Mouse (Mus musculus): ENCODE data around the gene Rad21l. TPM values are rescaled to one million over a fixed set of nuclear protein-coding genes. Genes with fewer than 3 reads are reported as not detected.
A peak's percentile ranks its signal among the peaks of the same experiment; 100 is the strongest.

Rad21l gene
- polyA plus RNA-seq, 1 experiment from 2014 or later, result 0.28 TPM

GRCm38 (mm10) chr2:151682357-151682756 lies 14.0 kb upstream of the Rad21l start:
- Histone ChIP-seq H3K36me3 (ENCODE audit: control insufficient read depth, insufficient read depth, low read length) (no peaks in the 10 kb centered on the region), H3K4me2 (ENCODE audit: low read length) (no peak overlapping the region), H3K27me3 (replicated peaks; ENCODE audit: control insufficient read depth, insufficient read depth, low read length) (no peaks in the 10 kb centered on the region), H3K27ac (ENCODE audit: low read depth, low read length) (no peak overlapping the region), H3K4me1 (ENCODE audit: control insufficient read depth, insufficient read depth, low read depth, low read length) (no peaks in the 10 kb centered on the region), H3K4me3 (ENCODE audit: low read length) (no peak overlapping the region), H3K9ac (ENCODE audit: low read depth, low read length) (no peak overlapping the region), H3K9me3 (ENCODE audit: control insufficient read depth, low read length) (no peaks in the 10 kb centered on the region)
- ATAC-seq, result peak; percentile 90
- 40% methylated on average over 3 of the region's 3 CpGs for whole genome bisulfite sequencing

- no peak overlapping the region for H3K4me2 ChIP-seq (ENCODE audit: low read length)
- 63% methylated on average over 2 of the region's 2 CpGs for WGBS
- peak; percentile 72; the same call in 1 of the 2 replicates for ATAC-seq
- no peak overlapping the region for H3K9ac ChIP-seq (ENCODE audit: low read depth, low read length)
- no peaks in the 10 kb centered on the region for H3K27me3 ChIP-seq (replicated peaks; ENCODE audit: control insufficient read depth, insufficient read depth, low read length)
- no peaks in the 10 kb centered on the region for H3K4me1 ChIP-seq (ENCODE audit: control insufficient read depth, insufficient read depth, low read depth, low read length)
- H3K4me3 ChIP-seq (ENCODE audit: low read length), result no peak overlapping the region
- no peaks in the 10 kb centered on the region for H3K36me3 ChIP-seq (ENCODE audit: control insufficient read depth, insufficient read depth, low read length)
- H3K27ac ChIP-seq (ENCODE audit: low read depth, low read length), result no peak overlapping the region
- H3K9me3 ChIP-seq (ENCODE audit: control insufficient read depth, low read length), result no peaks in the 10 kb centered on the region
Measured at GRCm38 (mm10) chr2:151676234-151676633, 7.9 kb upstream of the Rad21l start.

GRCm38 (mm10) chr2:151670968-151671329 lies 2.6 kb upstream of the Rad21l start:
- WGBS, result 58% methylated on average over 1 of the region's 1 CpGs
- no peak; the same call in 1 of the 2 replicates for ATAC-seq

DNA sequence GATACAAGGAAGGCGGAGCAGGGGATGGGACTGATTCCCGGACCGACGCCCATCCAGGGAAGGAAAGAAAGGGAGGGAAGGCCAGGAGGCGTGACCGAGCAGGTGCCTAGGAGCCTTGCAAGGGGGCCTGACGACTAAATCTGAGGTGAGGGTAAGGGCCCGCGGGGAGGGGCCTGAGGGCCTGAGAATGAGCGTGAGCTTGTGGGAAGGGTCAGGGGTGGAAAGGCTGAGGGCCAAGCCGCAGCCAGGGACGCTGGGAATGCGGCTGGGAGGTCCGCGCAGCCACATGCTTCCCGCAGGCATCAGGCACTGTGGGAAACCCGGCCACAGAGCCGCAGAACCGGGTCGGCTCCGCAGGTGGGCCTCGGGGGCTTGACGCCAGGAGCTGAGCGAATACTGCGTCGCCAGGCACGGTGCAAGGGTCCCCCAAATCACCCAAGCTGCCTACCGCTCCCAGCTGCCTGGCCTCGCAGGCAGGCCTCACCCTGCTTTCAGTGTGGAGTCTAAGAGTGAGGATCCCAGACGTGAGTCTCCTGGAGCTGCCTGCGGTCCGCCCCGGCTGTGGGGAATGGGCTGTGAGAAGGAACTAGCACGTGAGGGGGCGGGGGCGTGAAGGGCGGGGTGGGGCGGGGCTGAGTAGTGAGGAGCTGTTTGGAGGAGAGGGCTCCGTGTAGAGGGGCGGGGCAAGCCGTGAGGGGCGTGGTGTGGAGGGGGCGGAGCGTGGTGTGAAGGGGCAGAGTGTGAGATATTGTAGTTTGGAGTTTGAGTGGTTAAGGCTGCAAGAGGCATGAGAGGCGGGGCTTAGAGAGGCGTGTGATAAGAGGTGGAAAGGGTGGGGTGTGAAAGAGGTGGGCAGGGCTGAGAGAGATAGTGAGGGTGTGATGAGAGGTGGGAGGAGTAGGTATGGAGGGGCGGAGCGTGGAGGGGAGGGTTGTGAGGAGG lies 2.0 kb upstream of the Rad21l start:
- no peaks in the 10 kb centered on the region for H3K4me1 ChIP-seq (ENCODE audit: control insufficient read depth, insufficient read depth, low read depth, low read length)
- H3K4me3 ChIP-seq (ENCODE audit: low read length), result peak overlapping the region; percentile 33
- H3K4me2 ChIP-seq (ENCODE audit: low read length), result peak overlapping the region; percentile 54
- no peaks in the 10 kb centered on the region for H3K27me3 ChIP-seq (replicated peaks; ENCODE audit: control insufficient read depth, insufficient read depth, low read length)
- no peak overlapping the region for H3K27ac ChIP-seq (ENCODE audit: low read depth, low read length)
- WGBS, result 34% methylated on average over 46 of the region's 48 CpGs
- H3K9me3 ChIP-seq (ENCODE audit: control insufficient read depth, low read length), result no peaks in the 10 kb centered on the region
- H3K9ac ChIP-seq (ENCODE audit: low read depth, low read length), result peak overlapping the region; percentile 60
- peak; percentile 81 for ATAC-seq
- no peaks in the 10 kb centered on the region for H3K36me3 ChIP-seq (ENCODE audit: control insufficient read depth, insufficient read depth, low read length)

More at GRCm38 (mm10) chr2:151670968-151671329, 2.6 kb upstream of the Rad21l start:
- H3K4me3 ChIP-seq (ENCODE audit: low read length), result no peak overlapping the region
- H3K9ac ChIP-seq (ENCODE audit: low read depth, low read length), result no peak overlapping the region
- H3K36me3 ChIP-seq (ENCODE audit: control insufficient read depth, insufficient read depth, low read length), result no peaks in the 10 kb centered on the region
- H3K27me3 ChIP-seq (replicated peaks; ENCODE audit: control insufficient read depth, insufficient read depth, low read length), result no peaks in the 10 kb centered on the region
- H3K4me1 ChIP-seq (ENCODE audit: control insufficient read depth, insufficient read depth, low read depth, low read length), result no peaks in the 10 kb centered on the region
- H3K9me3 ChIP-seq (ENCODE audit: control insufficient read depth, low read length), result no peaks in the 10 kb centered on the region
- no peak overlapping the region for H3K27ac ChIP-seq (ENCODE audit: low read depth, low read length)
- no peak overlapping the region for H3K4me2 ChIP-seq (ENCODE audit: low read length)

DNA sequence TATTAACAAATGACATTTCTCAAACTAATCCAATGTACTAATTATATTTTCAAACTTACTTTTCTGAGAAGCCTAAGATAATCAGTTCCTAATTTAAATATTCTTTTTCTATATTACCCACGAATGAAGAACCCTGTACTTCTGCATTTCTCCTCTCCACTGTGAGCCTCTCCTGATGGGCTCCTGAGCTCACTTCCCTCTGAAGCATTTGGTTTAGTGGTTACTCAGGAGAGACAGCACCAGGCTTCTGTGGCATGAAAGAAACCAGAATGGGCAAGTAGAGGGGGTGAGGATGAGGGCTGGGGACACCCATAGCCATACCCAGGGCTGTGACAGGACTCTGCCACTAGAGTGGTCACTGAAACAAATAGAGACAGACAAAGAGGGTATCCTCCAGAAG lies 16.3 kb downstream of the Rad21l start:
- H3K4me1 ChIP-seq (ENCODE audit: control insufficient read depth, insufficient read depth, low read depth, low read length), result no peaks in the 10 kb centered on the region
- H3K27ac ChIP-seq (ENCODE audit: low read depth, low read length), result no peak overlapping the region
- no peaks in the 10 kb centered on the region for H3K9me3 ChIP-seq (ENCODE audit: control insufficient read depth, low read length)
- no peaks in the 10 kb centered on the region for H3K36me3 ChIP-seq (ENCODE audit: control insufficient read depth, insufficient read depth, low read length)
- H3K9ac ChIP-seq (ENCODE audit: low read depth, low read length), result no peak overlapping the region
- H3K27me3 ChIP-seq (replicated peaks; ENCODE audit: control insufficient read depth, insufficient read depth, low read length), result no peaks in the 10 kb centered on the region
- 84% methylated on average over 1 of the region's 1 CpGs for WGBS
- no peak overlapping the region for H3K4me2 ChIP-seq (ENCODE audit: low read length)
- ATAC-seq, result no peak
- H3K4me3 ChIP-seq (ENCODE audit: low read length), result no peak overlapping the region

DNA sequence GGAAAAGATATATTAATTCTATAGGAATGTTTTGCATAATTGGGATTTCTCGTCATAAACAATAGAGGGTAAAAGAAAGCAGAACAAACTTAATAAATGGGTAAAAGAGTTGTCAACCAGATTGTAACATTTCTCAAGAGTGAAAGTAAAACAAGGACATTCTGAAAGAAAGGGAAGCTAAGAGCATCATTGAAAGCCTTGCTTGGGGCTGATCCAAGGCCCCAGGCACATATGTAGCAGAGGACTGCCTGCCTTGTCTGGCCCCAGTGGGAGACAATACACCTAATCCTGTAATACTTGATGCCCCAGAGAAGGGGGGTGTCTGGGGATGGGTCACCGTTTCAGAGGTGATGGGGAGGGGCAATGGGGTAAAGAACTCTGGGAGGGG lies 32.3 kb downstream of the Rad21l start:
- ATAC-seq, result no peak
- Histone ChIP-seq H3K36me3 (ENCODE audit: control insufficient read depth, insufficient read depth, low read length) (no peaks in the 10 kb centered on the region), H3K9ac (ENCODE audit: low read depth, low read length) (no peak overlapping the region), H3K27me3 (replicated peaks; ENCODE audit: control insufficient read depth, insufficient read depth, low read length) (no peaks in the 10 kb centered on the region), H3K4me2 (ENCODE audit: low read length) (no peak overlapping the region), H3K4me3 (ENCODE audit: low read length) (no peak overlapping the region), H3K27ac (ENCODE audit: low read depth, low read length) (no peak overlapping the region), H3K9me3 (ENCODE audit: control insufficient read depth, low read length) (no peaks in the 10 kb centered on the region), H3K4me1 (ENCODE audit: control insufficient read depth, insufficient read depth, low read depth, low read length) (peaks cover 10% of the 10 kb centered on the region)
- WGBS, result 65% methylated on average over 2 of the region's 2 CpGs

DNA sequence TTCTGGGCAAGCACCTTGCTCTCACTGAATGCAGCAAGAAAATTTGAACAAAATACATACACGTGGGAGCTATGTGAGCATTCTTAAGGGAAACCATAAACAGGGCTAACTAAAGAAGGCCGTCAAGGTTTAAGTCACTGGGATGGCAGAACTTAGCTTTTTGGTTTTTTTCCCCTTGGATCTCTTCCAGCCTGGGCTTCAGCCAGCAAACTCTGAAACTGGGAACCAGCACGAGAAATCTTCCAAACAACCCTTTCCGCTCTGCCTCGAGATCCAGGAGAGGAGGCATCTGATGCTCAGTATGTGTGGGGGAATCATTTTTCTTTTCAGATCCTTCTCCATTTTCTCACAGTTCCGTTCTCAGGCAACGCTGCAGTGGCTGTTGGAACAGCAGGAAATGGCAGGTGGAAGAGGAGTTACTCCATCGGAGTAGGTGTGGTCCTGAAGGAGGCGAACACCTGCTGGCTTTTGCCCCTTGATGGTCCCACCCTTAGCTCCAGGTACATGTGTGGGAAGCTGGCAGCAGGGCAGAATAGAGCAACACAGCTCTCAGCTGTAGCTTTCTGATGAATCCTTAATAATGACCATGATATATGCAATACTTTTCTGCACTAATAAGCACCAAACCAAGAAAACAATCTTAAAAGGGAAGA lies 32.8 kb downstream of the Rad21l start:
- Histone ChIP-seq H3K9me3 (ENCODE audit: control insufficient read depth, low read length) (no peaks in the 10 kb centered on the region), H3K4me1 (ENCODE audit: control insufficient read depth, insufficient read depth, low read depth, low read length) (peaks cover 15% of the 10 kb centered on the region), H3K27me3 (replicated peaks; ENCODE audit: control insufficient read depth, insufficient read depth, low read length) (no peaks in the 10 kb centered on the region), H3K4me3 (ENCODE audit: low read length) (no peak overlapping the region), H3K27ac (ENCODE audit: low read depth, low read length) (no peak overlapping the region), H3K4me2 (ENCODE audit: low read length) (no peak overlapping the region), H3K36me3 (ENCODE audit: control insufficient read depth, insufficient read depth, low read length) (no peaks in the 10 kb centered on the region), H3K9ac (ENCODE audit: low read depth, low read length) (no peak overlapping the region)
- WGBS, result 59% methylated on average over 9 of the region's 9 CpGs
- no peak for ATAC-seq

- no peak for ATAC-seq
- Histone ChIP-seq H3K4me1 (ENCODE audit: control insufficient read depth, insufficient read depth, low read depth, low read length) (peaks cover 15% of the 10 kb centered on the region), H3K27ac (ENCODE audit: low read depth, low read length) (no peak overlapping the region), H3K4me3 (ENCODE audit: low read length) (no peak overlapping the region), H3K27me3 (replicated peaks; ENCODE audit: control insufficient read depth, insufficient read depth, low read length) (no peaks in the 10 kb centered on the region), H3K9ac (ENCODE audit: low read depth, low read length) (no peak overlapping the region), H3K9me3 (ENCODE audit: control insufficient read depth, low read length) (no peaks in the 10 kb centered on the region), H3K4me2 (ENCODE audit: low read length) (no peak overlapping the region), H3K36me3 (ENCODE audit: control insufficient read depth, insufficient read depth, low read length) (no peaks in the 10 kb centered on the region)
- 26% methylated on average over 2 of the region's 2 CpGs for WGBS
Measured at GRCm38 (mm10) chr2:151634903-151635302, 33.4 kb downstream of the Rad21l start.

GRCm38 (mm10) chr2:151632982-151633381 lies 35.4 kb downstream of the Rad21l start:
- Histone ChIP-seq H3K4me2 (ENCODE audit: low read length) (peak overlapping the region; percentile 84), H3K36me3 (ENCODE audit: control insufficient read depth, insufficient read depth, low read length) (no peaks in the 10 kb centered on the region), H3K27me3 (replicated peaks; ENCODE audit: control insufficient read depth, insufficient read depth, low read length) (no peaks in the 10 kb centered on the region), H3K9me3 (ENCODE audit: control insufficient read depth, low read length) (no peaks in the 10 kb centered on the region), H3K4me3 (ENCODE audit: low read length) (no peak overlapping the region; the same call in 1 of the 2 replicates), H3K4me1 (ENCODE audit: control insufficient read depth, insufficient read depth, low read depth, low read length) (peaks cover 22% of the 10 kb centered on the region), H3K27ac (ENCODE audit: low read depth, low read length) (no peak overlapping the region), H3K9ac (ENCODE audit: low read depth, low read length) (no peak overlapping the region)
- no peak for ATAC-seq
- WGBS, result 35% methylated on average over 5 of the region's 5 CpGs

All from hindbrain, embryonic 16.5 days (tissue).